Mouse (Mus musculus) monocyte, adult 5-6 weeks (primary cell): ENCODE results near the gene Lyl1. TPM values are rescaled to one million over a fixed set of nuclear protein-coding genes. Genes with fewer than 3 reads are reported as not detected.

ENCODE experiments used
- ATAC-seq: fragments of 153-309, 156-312 bp; replicated peaks from 2 replicates; pipeline ENCODE4 v1.8.0; 2017; ENCODE audit warnings: mild to moderate bottlenecking; ENCODE audit not compliant: low TSS enrichment, insufficient number of reproducible peaks, severe bottlenecking, poor library complexity, low FRiP score
- total RNA-seq: library from RNA; stranded (forward); fragments of 200-1000, 200-491, 200-594 nt; gene quantifications from 3 replicates; pipeline ENCODE4 v1.2.3, GENCODE M21; 2017

Gene Lyl1
- total RNA-seq, 1 experiment from 2014 or later, result 45.0 TPM

- no peak for ATAC-seq
Observed at GRCm38 (mm10) chr8:84712759-84713120, 11.5 kb downstream of the Lyl1 start.

GRCm38 (mm10) chr8:84713381-84713780 lies 12.1 kb downstream of the Lyl1 start:
- ATAC-seq, result no peak

GRCm38 (mm10) chr8:84714161-84714560 lies 12.9 kb downstream of the Lyl1 start:
- ATAC-seq, result no peak

GRCm38 (mm10) chr8:84715893-84716468 lies 14.7 kb downstream of the Lyl1 start:
- ATAC-seq, result no peak

- no peak for ATAC-seq
Observed at GRCm38 (mm10) chr8:84716790-84717189, 15.5 kb downstream of the Lyl1 start.

- ATAC-seq, result no peak
Observed at GRCm38 (mm10) chr8:84718476-84718875, 17.2 kb downstream of the Lyl1 start.

DNA sequence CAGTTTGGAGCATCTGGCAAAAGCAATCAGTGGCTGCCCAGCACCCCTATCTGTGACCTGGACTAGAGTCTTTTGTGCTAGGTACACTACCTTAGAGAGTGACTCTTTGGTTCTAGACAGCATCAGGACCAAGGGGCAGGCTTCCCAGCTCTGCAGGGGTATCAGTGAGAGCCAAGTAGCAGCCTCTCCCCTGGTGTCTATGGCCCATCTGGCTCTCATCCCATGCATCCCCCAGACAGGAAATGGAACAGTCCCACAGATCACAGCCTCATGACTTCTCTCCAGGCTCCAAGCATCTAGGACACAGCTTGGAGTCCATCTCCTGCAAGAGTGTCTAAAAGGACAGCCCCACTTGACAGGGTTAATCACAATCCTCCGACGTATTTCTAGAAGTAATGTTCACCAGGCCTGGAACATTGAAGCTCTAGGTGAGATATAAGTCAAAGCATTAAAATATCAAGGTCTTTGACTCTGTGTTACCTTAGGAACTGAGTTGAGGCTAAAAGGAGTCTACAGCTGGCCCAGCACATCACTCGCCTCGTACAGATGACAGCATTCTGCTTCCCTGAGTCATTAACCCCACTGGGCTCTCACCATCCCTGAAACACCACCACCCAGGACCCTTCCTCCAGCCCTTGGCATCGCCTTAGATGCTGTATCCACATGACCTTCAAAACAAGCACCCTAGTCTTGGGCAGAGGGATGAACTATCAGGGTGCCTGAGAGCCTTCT lies 17.9 kb downstream of the Lyl1 start:
- no peak for ATAC-seq

DNA sequence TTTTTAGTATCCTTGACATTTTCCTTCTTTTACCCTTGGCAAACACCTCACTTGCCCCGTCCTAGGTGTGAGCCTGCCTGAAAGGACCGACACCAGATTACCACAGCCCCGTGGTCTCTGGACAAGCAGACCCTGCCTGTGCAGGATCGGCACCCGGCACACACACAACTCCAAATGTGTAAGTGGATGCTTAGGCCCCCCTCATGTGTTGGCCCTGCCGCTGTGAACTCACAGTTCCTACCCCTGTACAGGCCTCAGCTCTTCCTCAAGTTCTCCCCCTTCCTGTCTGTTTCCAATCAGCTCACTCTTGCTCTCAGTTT lies 21.2 kb downstream of the Lyl1 start:
- no peak for ATAC-seq

DNA sequence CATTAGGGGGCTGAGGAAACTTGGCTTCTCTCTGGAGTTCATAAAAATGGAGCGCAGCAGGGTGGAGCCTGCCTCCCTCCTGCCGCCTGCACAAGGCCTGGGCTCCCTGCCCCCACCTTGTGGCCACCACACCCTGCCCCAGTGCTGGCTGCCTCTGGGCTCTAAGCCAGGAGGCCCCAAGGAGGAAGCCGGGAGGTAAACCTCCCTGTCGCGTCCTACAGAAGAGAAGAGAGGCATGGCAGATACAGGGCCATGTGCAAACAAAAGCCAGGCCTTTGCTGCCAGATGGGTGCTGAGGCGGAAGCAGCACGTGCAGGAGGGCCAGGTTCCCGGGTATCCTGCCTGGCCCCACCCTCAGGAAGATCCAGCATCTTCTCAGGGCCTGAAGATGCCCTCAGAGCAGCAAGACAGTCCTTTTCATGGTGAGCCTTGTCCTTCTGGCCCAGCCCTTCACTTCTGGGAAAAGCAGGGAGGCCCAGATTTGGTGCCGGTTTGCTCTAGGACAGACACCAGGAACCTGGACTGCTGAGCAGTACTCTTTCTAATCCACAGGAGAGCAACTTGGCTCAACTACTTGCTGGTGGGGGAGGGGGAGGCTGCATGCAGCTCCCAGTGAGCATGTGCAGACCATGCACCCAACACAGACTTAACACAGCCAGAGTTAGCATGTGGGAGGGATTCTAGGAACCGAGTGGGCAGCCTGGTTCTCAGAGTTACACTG lies 21.8 kb downstream of the Lyl1 start, which contains the start of gene G430095P16Rik:
Gene G430095P16Rik, plus strand, starts transcription at position 158 of the 721 bp plus-strand sequence.
- ATAC-seq, result peak; percentile 88

DNA sequence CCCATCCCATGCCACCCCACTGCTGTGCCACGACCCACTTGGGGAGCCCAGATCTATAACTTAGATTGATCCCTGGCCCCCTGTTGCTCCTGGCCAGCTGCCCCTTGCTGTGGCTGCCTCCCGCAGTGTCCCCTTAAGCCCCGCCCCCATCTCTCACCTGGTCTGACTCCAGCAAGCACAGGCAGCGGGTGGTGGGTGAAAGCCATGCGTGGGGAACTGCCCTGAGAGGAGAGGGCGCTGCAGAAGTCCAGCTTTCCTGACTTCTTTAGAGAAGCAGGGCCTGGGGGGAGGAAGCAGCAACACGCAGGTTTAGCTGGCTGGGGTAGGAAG lies 22.3 kb downstream of the Lyl1 start:
- ATAC-seq, result no peak

GRCm38 (mm10) chr8:84724683-84725082 lies 23.4 kb downstream of the Lyl1 start:
- no peak for ATAC-seq

- ATAC-seq, result no peak
Observed at GRCm38 (mm10) chr8:84725246-84725940, 24.1 kb downstream of the Lyl1 start.

GRCm38 (mm10) chr8:84725941-84726259 lies 24.6 kb downstream of the Lyl1 start:
- peak; percentile 65 for ATAC-seq

GRCm38 (mm10) chr8:84728474-84728873 lies 27.2 kb downstream of the Lyl1 start:
- no peak for ATAC-seq

- no peak for ATAC-seq
Observed at GRCm38 (mm10) chr8:84729921-84730362, 28.7 kb downstream of the Lyl1 start.

DNA sequence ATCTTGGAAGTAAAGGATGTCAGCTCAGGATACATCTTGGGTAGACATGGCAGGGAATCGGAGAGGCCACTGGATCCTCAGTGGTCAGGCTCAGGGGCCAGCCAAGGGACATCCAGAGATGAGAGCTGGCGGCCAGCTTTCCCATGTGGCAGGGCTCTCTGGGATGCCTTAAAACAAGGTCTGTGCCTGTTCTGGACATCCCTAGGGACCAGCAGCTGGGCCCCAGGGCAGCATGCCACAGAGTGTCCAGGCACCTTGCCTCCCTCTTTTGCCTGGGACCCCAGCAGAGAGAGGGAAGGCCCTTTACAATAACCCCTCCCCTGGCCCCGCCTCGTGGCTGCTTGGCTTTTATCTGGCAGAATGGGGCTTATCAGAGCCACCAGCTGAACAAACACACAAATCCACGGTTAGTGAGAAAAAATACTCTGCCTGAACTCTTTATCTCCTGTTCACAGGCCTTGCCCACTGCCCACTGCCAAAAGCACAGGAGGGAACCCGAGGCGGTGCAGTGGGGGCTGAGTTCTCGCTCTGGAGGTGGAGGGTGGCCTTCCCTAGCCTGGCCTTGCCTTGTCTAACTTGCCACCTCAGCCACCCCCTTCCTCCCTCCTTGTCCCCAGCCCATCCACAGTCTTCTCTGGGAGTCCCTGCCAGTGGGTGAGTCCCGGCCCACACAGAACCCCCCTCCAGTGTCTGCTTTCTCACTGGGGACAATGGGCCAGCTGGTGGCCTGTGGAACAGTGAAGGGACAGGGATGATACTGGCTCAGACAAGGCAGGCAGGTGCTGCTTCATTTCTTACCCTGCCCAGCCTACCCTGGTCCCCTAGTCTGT lies 29.5 kb downstream of the Lyl1 start:
- no peak for ATAC-seq

GRCm38 (mm10) chr8:84731371-84732177 lies 30.3 kb downstream of the Lyl1 start:
- ATAC-seq, result no peak

DNA sequence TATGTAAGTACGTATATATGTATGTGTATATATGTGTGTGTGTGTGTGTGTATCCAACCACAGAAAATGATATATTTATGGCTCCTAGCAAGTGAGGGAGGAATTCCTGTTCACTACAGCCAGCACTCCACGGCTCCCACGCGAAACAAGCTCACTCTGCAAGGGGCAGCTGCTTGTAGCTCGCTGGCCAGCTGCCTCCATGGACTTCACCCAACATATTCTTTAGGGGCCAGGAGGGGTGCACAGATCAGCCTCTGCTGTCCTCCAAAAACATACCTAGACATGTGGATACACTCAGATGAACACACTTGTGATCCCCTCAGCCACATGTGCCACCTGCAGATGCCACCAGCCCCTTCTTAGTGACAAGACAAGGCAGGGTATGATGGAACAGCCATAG lies 31.3 kb downstream of the Lyl1 start:
- ATAC-seq, result no peak
